23 mouse cellular contexts compared by ENCODE assay signal in the genomic region with DNA sequence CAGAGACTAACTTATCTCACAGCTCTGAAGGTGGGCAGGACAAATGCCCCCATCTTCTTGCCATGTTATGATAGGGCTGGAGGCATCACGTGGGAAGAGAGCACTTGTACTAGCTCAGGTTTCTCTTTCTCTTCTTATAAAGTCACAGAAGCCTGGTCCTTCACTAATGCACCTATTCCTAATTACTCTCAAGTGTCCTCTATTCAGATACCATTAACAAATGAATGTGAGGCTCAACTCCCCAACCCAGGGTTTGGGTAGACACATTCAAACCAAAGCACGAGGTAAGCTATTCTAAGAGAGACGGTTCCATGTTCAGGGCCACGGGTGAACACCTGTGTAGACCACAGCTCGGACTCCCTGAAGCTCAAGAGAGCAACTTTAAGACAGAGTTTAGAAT.
"Had no signal": no experiment of that assay in that cellular context is flagged by ENCODE, and none has a peak within 500 bp of the region (broad histone marks: within the 10 kb centered on the region; RNA-seq: fewer than 3 reads in every experiment).

No protein-coding gene starts in this region.

- H3K27me3 ChIP-seq: heart, embryonic 12.5 days; hindbrain, embryonic 12.5 days; intestine, embryonic 15.5 days; limb, embryonic 13.5 days; liver, embryonic 12.5 days had no signal

- H3K9ac ChIP-seq: heart, embryonic 12.5 days; hindbrain, embryonic 12.5 days; hindbrain, embryonic 14.5 days; intestine, embryonic 15.5 days; limb, embryonic 13.5 days; limb, embryonic 15.5 days; liver, embryonic 12.5 days had no signal

- H3K9me3 ChIP-seq: heart, embryonic 10.5 days; heart, embryonic 12.5 days; hindbrain, embryonic 10.5 days; hindbrain, embryonic 12.5 days; intestine, embryonic 15.5 days; limb, embryonic 13.5 days; limb, embryonic 15.5 days; liver, embryonic 12.5 days had no signal

- H3K4me1 ChIP-seq: hindbrain, embryonic 12.5 days; intestine, embryonic 15.5 days; limb, embryonic 15.5 days; liver, embryonic 12.5 days had no signal

- H3K27ac ChIP-seq: gastrocnemius, adult 2 months; heart, embryonic 10.5 days; hindbrain, embryonic 10.5 days; hindbrain, embryonic 12.5 days; hindbrain, embryonic 14.5 days; intestine, embryonic 15.5 days; layer of hippocampus, adult 2 months; left cerebral cortex, adult 2 months; limb, embryonic 13.5 days; limb, embryonic 15.5 days; liver, embryonic 12.5 days had no signal

- H3K4me2 ChIP-seq: heart, embryonic 12.5 days; hindbrain, embryonic 12.5 days; hindbrain, embryonic 14.5 days; intestine, embryonic 15.5 days; limb, embryonic 13.5 days; limb, embryonic 15.5 days; liver, embryonic 12.5 days had no signal

- H3K4me3 ChIP-seq: gastrocnemius, adult 2 months; heart, embryonic 10.5 days; heart, embryonic 12.5 days; hindbrain, embryonic 10.5 days; hindbrain, embryonic 12.5 days; intestine, embryonic 15.5 days; layer of hippocampus, adult 2 months; left cerebral cortex, adult 2 months; limb, embryonic 13.5 days; limb, embryonic 15.5 days; liver, embryonic 12.5 days had no signal

- H3K36me3 ChIP-seq: heart, embryonic 10.5 days; heart, embryonic 12.5 days; hindbrain, embryonic 10.5 days; hindbrain, embryonic 12.5 days; intestine, embryonic 15.5 days; limb, embryonic 13.5 days; limb, embryonic 15.5 days; liver, embryonic 12.5 days had no signal

- DNase-seq: gastrocnemius, adult 2 months; gastrocnemius, postnatal 10 days; gastrocnemius, postnatal 25 days; heart, adult 18-20 months; heart, postnatal 10 days; heart, postnatal 4 days; kidney, adult 18-20 months; kidney, adult 8-10 months; kidney, postnatal 10 days; kidney, postnatal 25 days; kidney, postnatal 4 days; left cerebral cortex, postnatal 4 days had no signal
